Mouse (Mus musculus) stomach, postnatal 0 days (tissue): ENCODE data around the gene Flywch2. TPM values are rescaled to one million over a fixed set of nuclear protein-coding genes. Genes with fewer than 3 reads are reported as not detected.
"Not testable (repeated sequence)": the region's sequence is repeated elsewhere in the genome, so short reads cannot be mapped to it uniquely, and the experiment has no call there.

Experiments
- ATAC-seq: fragments of 200-750 bp; cut with Nextera tagmentation; 2 replicates; pipeline ENCODE4 v1.8.0; 2017; ENCODE audit not compliant: low FRiP score, low TSS enrichment
- DNase-seq: peaks from one replicate; pipeline ENCODE4 v3.0.0-alpha.2; 2016; ENCODE audit warnings: low spot score
- H3K27ac ChIP-seq: fragments of 300-500 bp; sonication (generic); replicated peaks from 2 replicates; pipeline ENCODE4 v1.5.1; 2014; ENCODE audit warnings: mild to moderate bottlenecking, control low read depth
- H3K27me3 ChIP-seq: fragments of 300-500 bp; sonication (generic); 2 replicates; pipeline ENCODE4 v1.6.1; 2014; ENCODE audit warnings: low read length; ENCODE audit not compliant: control insufficient read depth, insufficient read depth
- H3K36me3 ChIP-seq: fragments of 300-500 bp; sonication (generic); 2 replicates; pipeline ENCODE4 v1.6.1; 2014; ENCODE audit warnings: low read length, mixed read lengths; ENCODE audit not compliant: control insufficient read depth, insufficient read depth
- H3K4me1 ChIP-seq: fragments of 300-500 bp; sonication (generic); replicated peaks from 2 replicates; pipeline ENCODE4 v1.6.1; 2014; ENCODE audit warnings: antibody characterized with exemption; ENCODE audit not compliant: control insufficient read depth, insufficient read depth
- H3K4me2 ChIP-seq: fragments of 300-500 bp; sonication (generic); replicated peaks from 2 replicates; pipeline ENCODE4 v1.6.1; 2014; ENCODE audit warnings: low read depth, mild to moderate bottlenecking, control low read depth, moderate library complexity
- H3K4me3 ChIP-seq: fragments of 300-500 bp; sonication (generic); 2 replicates; pipeline ENCODE4 v1.5.1; 2014; ENCODE audit warnings: low read depth, low read length, control low read depth
- H3K9ac ChIP-seq: fragments of 300-500 bp; sonication (generic); 2 replicates; pipeline ENCODE4 v1.6.1; 2014; ENCODE audit warnings: mild to moderate bottlenecking, low read length, control low read depth, mixed read lengths
- H3K9me3 ChIP-seq: fragments of 300-500 bp; sonication (generic); 2 replicates; pipeline ENCODE4 v1.6.1; 2016; ENCODE audit warnings: low read length; ENCODE audit not compliant: control insufficient read depth
- CTCF ChIP-seq: IDR thresholded peaks from 2 replicates; pipeline ENCODE4 v1.5.1; 2016; ENCODE audit warnings: antibody characterized with exemption, low read depth, mild to moderate bottlenecking, moderate library complexity
- EP300 ChIP-seq: optimal IDR thresholded peaks from 2 replicates; pipeline ENCODE3; 2016; ENCODE audit warnings: antibody characterized with exemption
- WGBS: fragments of 180-500 bp; shearing (Covaris S2); extraction: QIAGEN DNeasy Blood & Tissue Kit; methylation state at CpG from one replicate; pipeline ENCODE4 v1.1.7; 2014; 5-methylcytosine and 5-hydroxymethylcytosine counted together
- polyA plus RNA-seq: library from polyadenylated mRNA; unstranded; fragments of >200 nt; fragmentation: Nextera tagmentation; extraction: Ambion mirVana; gene quantifications from 2 replicates; pipeline ENCODE4 v1.2.1, GENCODE M21; 2015

Gene Flywch2
- polyA plus RNA-seq, 1 experiment from 2014 or later = 15.9 TPM

GRCm38 (mm10) chr17:23776216-23776615 lies 9.7 kb downstream of the Flywch2 start:
- WGBS = 76% methylated on average over 10 of the region's 10 CpGs
- no peak overlapping the region for H3K4me2 ChIP-seq
- no peak overlapping the region for H3K4me3 ChIP-seq
- no peak overlapping the region for H3K27ac ChIP-seq
- H3K9me3 ChIP-seq = no peaks in the 10 kb centered on the region
- no peaks in the 10 kb centered on the region for H3K27me3 ChIP-seq
- DNase-seq = no peak
- no peaks in the 10 kb centered on the region for H3K36me3 ChIP-seq
- H3K9ac ChIP-seq = no peak overlapping the region
- H3K4me1 ChIP-seq = no peaks in the 10 kb centered on the region
- no peak for ATAC-seq
- TF ChIP-seq CTCF (no peak), EP300 (no peak)

- no peaks in the 10 kb centered on the region for H3K27me3 ChIP-seq
- H3K4me2 ChIP-seq = no peak overlapping the region
- H3K4me1 ChIP-seq = no peaks in the 10 kb centered on the region
- no peaks in the 10 kb centered on the region for H3K36me3 ChIP-seq
- DNase-seq = peak; percentile 86
- no peak for TF ChIP-seq EP300
- TF ChIP-seq CTCF = peak; percentile 89
- ATAC-seq = peak; percentile 62
- H3K4me3 ChIP-seq = no peak overlapping the region
- H3K9ac ChIP-seq = no peak overlapping the region
- no peak overlapping the region for H3K27ac ChIP-seq
- WGBS = 3% methylated on average over 12 of the region's 12 CpGs
- no peaks in the 10 kb centered on the region for H3K9me3 ChIP-seq
These were observed 11.8 kb downstream of the Flywch2 start for GRCm38 (mm10) chr17:23774090-23774489.

GRCm38 (mm10) chr17:23773676-23774075 lies 12.2 kb downstream of the Flywch2 start:
- no peaks in the 10 kb centered on the region for H3K4me1 ChIP-seq
- 65% methylated on average over 6 of the region's 6 CpGs for WGBS
- no peak for ATAC-seq
- no peak overlapping the region for H3K27ac ChIP-seq
- H3K27me3 ChIP-seq = no peaks in the 10 kb centered on the region
- H3K9ac ChIP-seq = no peak overlapping the region
- H3K4me2 ChIP-seq = no peak overlapping the region
- no peaks in the 10 kb centered on the region for H3K9me3 ChIP-seq
- TF ChIP-seq CTCF = no peak
- TF ChIP-seq EP300 = no peak
- H3K36me3 ChIP-seq = peaks cover under 1% of the 10 kb centered on the region; the same call in 1 of the 2 replicates
- no peak for DNase-seq
- H3K4me3 ChIP-seq = no peak overlapping the region

- not testable (repeated sequence) for H3K4me3 ChIP-seq, H3K4me1 ChIP-seq, H3K4me2 ChIP-seq, H3K36me3 ChIP-seq, H3K27ac ChIP-seq, H3K9me3 ChIP-seq, DNase-seq, H3K9ac ChIP-seq, ATAC-seq, H3K27me3 ChIP-seq
- WGBS = 61% methylated on average over 2 of the region's 2 CpGs
These were observed 13.7 kb downstream of the Flywch2 start for GRCm38 (mm10) chr17:23772219-23772556.

GRCm38 (mm10) chr17:23771284-23772218 lies 14.3 kb downstream of the Flywch2 start, which contains the start of gene Flywch1:
Gene Flywch1, minus strand, starts transcription at chr17:23771602.
- no peak; the same call in 1 of the 2 replicates for TF ChIP-seq CTCF
- no peak for TF ChIP-seq EP300
- Histone ChIP-seq H3K36me3 (peaks cover 2% of the 10 kb centered on the region; the same call in 1 of the 2 replicates), H3K4me1 (no peaks in the 10 kb centered on the region), H3K27me3 (no peaks in the 10 kb centered on the region), H3K9me3 (no peaks in the 10 kb centered on the region), H3K27ac (peak within 1 kb of the TSS; percentile 72), H3K9ac (peak within 1 kb of the TSS; percentile 83), H3K4me2 (peak within 1 kb of the TSS; percentile 80), H3K4me3 (peak within 1 kb of the TSS; percentile 66)
- ATAC-seq (peak; percentile 98), DNase-seq (peak; percentile 97)
- WGBS = 3% methylated on average over 53 of the region's 58 CpGs

GRCm38 (mm10) chr17:23770896-23771283 lies 15.0 kb downstream of the Flywch2 start:
- WGBS = 2% methylated on average over 19 of the region's 19 CpGs
- H3K4me3 ChIP-seq = peak overlapping the region; percentile 66
- H3K9me3 ChIP-seq = no peaks in the 10 kb centered on the region
- DNase-seq = no peak
- peaks cover 2% of the 10 kb centered on the region; the same call in 1 of the 2 replicates for H3K36me3 ChIP-seq
- peak overlapping the region; percentile 72 for H3K27ac ChIP-seq
- no peak for ATAC-seq
- H3K4me2 ChIP-seq = peak overlapping the region; percentile 80
- TF ChIP-seq CTCF (no peak), EP300 (no peak)
- H3K4me1 ChIP-seq = no peaks in the 10 kb centered on the region
- peak overlapping the region; percentile 83 for H3K9ac ChIP-seq
- no peaks in the 10 kb centered on the region for H3K27me3 ChIP-seq
